Mouse (Mus musculus): ENCODE results near the gene Itpkc.

DNA sequence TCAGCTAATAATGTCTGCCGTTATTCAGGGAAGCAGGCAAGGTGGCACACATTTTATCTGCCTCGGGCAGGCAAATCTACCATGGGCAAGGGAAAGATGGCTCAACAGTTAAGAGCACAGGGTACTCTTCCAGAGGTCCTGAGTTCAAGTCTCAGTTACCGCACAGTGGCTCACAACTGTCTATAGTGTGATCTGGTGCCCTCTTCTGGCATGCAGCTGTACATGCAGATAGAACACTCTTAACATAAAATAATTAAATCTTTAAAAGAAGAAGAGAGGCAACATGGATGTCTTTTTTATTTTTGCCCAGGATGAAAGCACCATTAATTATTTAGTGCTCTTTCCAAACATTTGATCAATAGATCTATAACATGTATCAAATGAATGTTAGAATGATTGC is 48.7 kb upstream of the Itpkc start:
- TF ChIP-seq GATA1 (IDR thresholded peaks at IDR 0.05; ENCODE audit: borderline replicate concordance, low read length) (no peak), FLI1 (IDR thresholded peaks at IDR 0.05; ENCODE audit: low read length) (no peak)

All from megakaryocyte, embryonic 14.5 days (primary cell).